Mouse (Mus musculus): ENCODE results near the gene Pgam5.
A peak's percentile ranks its signal among the peaks of the same experiment; 100 is the strongest.

The Pgam5 gene

GRCm38 (mm10) chr5:110269141-110270101, at the start of gene Pgam5:
Gene Pgam5 (minus strand): TSS chr5:110269913.
- peak; percentile 62 to 81 for DNase-seq (ENCODE audit: low spot score in 2 of 2)

DNA sequence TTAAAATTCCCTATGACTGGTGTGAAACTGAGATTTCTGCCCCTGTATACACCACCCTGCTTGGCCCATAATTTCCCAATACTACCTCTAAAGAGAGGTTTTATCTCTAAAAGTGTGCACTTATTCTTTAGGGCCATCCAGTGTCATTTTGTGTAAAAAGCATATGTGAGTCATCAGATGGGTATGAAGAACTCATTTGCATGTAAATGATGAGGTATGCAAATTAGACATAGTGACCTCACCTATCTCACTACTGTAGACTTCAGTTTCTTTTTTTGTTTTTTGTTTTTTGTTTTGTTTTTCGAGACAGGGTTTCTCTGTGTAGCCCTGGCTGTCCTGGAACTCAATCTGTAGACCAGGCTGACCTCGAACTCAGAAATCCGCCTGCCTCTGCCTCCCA, 43.4 kb upstream of the Pgam5 start:
- DNase-seq (ENCODE audit: low spot score in 2 of 2): no peak

GRCm38 (mm10) chr5:110308861-110309260, 39.1 kb upstream of the Pgam5 start:
- DNase-seq (ENCODE audit: low spot score in 2 of 2): no peak

- no peak for DNase-seq (ENCODE audit: low spot score in 2 of 2)
Observed at GRCm38 (mm10) chr5:110300591-110300990, 30.9 kb upstream of the Pgam5 start.

GRCm38 (mm10) chr5:110296637-110297036, 26.9 kb upstream of the Pgam5 start:
- no peak for DNase-seq (ENCODE audit: low spot score in 2 of 2)

GRCm38 (mm10) chr5:110291649-110292048, 21.9 kb upstream of the Pgam5 start:
- DNase-seq (ENCODE audit: low spot score in 2 of 2): no peak

DNA sequence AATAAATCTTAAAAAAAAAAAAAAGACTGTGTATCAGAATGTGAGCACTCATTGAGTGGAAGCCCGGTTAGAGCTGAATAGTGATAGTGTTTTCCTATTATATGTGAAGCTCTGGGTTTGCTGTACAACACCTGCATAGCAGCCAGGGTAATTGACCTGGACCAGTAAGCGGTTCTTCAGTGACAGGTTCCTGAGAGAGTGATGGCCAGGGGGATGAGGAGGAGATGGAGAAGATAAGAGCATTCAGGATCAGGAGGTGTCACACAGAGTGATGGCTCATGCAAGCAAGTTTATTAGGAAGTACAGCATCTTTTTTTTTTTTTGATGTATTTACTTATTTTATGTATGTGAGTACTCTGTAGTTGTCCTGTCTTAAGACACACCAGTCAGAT, 17.4 kb upstream of the Pgam5 start:
- no peak for DNase-seq (ENCODE audit: low spot score in 2 of 2)

DNA sequence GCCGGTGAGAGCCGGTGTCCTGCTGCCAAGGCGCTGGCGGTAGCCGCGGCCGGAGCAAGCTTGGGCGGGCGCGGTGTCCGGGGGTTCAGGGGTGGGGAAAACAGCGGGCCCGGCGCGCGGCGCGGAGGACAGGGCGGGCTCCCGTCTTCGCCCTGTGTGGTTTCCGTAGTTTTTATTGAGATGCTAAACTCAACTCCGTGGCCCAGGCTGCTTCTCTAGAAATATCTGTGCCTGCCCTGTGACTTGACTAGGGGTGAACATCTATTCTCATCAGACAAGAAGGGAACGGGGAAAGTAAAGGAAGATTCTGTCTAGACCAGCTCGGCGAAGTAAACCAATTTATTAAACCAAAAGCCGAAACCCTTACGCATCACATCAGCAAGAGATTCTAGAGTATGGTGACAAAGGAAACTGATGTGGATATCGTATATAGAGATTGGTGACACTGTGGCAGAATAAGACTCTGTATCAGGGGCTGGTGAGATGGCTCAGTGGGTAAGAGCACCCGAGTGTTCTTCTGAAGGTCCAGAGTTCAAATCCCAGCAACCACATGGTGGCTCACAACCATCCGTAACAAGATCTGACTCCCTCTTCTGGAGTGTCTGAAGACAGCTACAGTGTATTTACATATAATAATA, 16.9 kb upstream of the Pgam5 start:
- DNase-seq (ENCODE audit: low spot score in 2 of 2): no peak

GRCm38 (mm10) chr5:110285770-110286445, 16.2 kb upstream of the Pgam5 start, which contains the start of the genes Pxmp2 and Pole:
Gene Pxmp2 (minus strand): TSS chr5:110286186.
Gene Pole (plus strand): TSS chr5:110286306.
- peak; percentile 66 to 79 for DNase-seq (ENCODE audit: low spot score in 2 of 2)

- no peak for DNase-seq (ENCODE audit: low spot score in 2 of 2)
Observed at GRCm38 (mm10) chr5:110285156-110285555, 15.4 kb upstream of the Pgam5 start.

- DNase-seq (ENCODE audit: low spot score in 2 of 2): no peak
Observed at GRCm38 (mm10) chr5:110284536-110284935, 14.8 kb upstream of the Pgam5 start.

DNA sequence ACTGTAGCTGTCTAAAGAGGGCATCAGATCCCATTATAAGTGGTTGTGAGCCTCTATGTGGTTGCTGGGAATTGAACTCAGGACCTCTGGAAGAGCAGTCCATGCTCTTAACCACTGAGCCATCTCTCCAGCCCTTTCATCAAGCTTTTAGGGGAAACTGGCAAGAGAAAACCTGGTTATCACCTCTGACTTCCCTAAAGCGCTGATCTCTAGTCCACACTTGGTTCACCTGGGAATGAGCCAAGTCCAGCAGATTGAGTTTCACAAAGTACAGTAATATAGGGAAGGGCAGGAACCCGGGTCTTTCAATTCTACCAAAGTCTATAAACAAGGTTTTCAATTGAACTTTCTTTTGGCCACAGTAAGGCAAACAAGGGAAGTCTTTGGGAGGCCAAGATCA, 12.3 kb upstream of the Pgam5 start:
- no peak for DNase-seq (ENCODE audit: low spot score in 2 of 2)

DNA sequence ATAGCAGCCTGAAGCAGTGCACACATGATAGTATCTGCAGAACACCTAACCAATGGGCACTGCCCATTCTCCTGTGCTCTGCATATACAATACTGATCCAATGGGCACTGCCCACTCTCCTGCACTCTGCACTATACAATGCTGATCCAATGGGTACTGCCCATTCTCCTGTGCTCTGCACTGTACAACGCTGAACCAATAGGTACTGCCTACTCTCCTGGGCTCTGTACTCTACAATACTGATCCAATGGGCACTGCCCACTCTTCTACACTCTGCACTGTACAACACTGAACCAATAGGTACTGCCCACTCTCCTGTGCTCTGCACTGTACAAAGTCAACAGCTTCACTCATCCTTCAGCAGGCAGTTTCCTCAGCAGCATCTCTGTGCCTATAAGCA, 7.2 kb upstream of the Pgam5 start:
- DNase-seq (ENCODE audit: low spot score in 2 of 2): no peak

DNA sequence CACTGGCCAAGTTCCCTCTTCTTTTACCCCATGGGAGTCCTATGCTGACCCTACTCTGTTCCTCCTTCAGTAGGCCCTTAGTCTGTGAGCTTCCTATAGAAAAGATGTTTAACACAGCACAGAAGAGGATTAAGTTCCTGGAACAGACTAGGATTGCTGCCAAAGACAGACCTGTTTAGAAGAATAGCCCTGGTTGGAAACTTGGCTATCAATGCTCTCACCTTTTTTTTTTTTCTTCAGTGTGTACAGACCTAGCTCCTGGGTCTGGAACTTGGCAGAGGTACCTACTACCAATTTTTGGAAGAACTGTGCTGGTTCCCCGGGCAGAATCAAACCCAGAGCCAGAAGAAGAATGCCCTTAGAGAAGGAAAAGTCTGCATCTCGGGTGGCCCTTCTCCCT, 6.7 kb upstream of the Pgam5 start:
- no peak for DNase-seq (ENCODE audit: low spot score in 2 of 2)

DNA sequence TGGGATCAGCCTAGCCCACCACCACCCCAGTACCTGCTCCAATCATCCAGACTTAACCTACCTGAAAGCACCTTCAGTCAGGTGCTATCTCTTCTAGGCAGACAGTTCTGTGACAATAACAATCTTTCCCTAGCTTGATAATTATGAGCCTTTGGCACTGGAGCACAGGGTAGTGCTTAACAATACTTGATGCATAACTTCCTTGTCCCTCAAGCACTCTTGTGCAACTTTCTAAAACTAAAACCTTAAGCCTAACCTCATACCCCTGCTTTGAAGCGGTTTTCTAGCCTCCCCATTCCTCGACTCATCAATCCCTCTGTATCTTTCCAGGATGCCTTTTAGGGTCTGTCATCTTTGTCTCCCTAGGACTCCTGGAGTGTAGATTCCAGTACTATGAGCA, 5.1 kb upstream of the Pgam5 start:
- DNase-seq (ENCODE audit: low spot score in 2 of 2): no peak

GRCm38 (mm10) chr5:110274147-110274546, 4.4 kb upstream of the Pgam5 start:
- DNase-seq (ENCODE audit: low spot score in 2 of 2): no peak

- no peak for DNase-seq (ENCODE audit: low spot score in 2 of 2)
Observed at GRCm38 (mm10) chr5:110270242-110270641, 529 bp upstream of the Pgam5 start.

DNA sequence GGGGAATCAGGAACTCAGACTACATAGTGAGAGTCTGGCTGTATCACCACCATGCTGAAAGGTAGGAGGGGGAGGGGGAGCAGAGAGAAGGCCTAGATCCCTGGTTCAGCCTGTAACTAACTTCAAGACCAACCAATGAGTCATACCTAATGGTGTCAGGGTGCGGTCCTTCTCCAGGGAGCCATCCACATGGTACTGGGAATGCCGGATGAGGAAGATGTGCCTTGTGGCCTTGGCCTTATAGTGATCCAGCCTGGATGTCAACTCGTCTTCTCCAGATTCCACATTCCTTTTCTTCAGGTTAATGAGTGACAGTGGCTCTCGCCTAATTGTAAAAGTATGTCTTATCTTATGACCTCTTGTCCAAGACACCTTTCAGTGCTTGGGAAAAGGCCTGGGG, 2.8 kb downstream of the Pgam5 start:
- DNase-seq (ENCODE audit: low spot score in 2 of 2): no peak

GRCm38 (mm10) chr5:110244091-110244490, 25.6 kb downstream of the Pgam5 start:
- no peak for DNase-seq (ENCODE audit: low spot score in 2 of 2)

- no peak for DNase-seq (ENCODE audit: low spot score in 2 of 2)
Observed at GRCm38 (mm10) chr5:110232346-110232745, 37.4 kb downstream of the Pgam5 start.

DNA sequence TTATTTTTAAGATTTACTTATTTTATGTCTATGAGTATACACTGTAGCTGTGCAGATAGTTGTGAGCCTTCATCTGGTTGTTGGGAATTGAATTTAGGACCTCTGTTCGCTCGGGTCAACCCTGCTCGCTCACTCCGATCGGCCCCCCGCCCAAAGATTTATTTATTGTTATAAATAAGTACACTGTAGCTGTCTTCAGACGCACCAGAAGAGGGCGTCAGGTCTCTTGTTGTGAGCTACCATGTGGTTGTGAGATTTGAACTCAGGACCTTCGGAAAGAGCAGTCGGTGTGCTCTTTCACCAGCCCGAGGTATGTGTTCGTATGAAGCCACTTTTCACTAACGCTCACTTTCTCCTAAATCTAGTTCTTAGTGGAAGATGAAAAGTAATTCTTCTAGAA, 38.1 kb downstream of the Pgam5 start:
- DNase-seq (ENCODE audit: low spot score in 2 of 2): no peak

- DNase-seq (ENCODE audit: low spot score in 2 of 2): peak; percentile 83 to 87
Observed at GRCm38 (mm10) chr5:110230780-110231461, 38.8 kb downstream of the Pgam5 start, which contains the start of gene Ankle2. Gene Ankle2 (plus strand): TSS chr5:110231004.

Measured in frontal cortex, postnatal 14 days (tissue).